Mouse (Mus musculus): ENCODE results near the gene Vwa8.

DNA sequence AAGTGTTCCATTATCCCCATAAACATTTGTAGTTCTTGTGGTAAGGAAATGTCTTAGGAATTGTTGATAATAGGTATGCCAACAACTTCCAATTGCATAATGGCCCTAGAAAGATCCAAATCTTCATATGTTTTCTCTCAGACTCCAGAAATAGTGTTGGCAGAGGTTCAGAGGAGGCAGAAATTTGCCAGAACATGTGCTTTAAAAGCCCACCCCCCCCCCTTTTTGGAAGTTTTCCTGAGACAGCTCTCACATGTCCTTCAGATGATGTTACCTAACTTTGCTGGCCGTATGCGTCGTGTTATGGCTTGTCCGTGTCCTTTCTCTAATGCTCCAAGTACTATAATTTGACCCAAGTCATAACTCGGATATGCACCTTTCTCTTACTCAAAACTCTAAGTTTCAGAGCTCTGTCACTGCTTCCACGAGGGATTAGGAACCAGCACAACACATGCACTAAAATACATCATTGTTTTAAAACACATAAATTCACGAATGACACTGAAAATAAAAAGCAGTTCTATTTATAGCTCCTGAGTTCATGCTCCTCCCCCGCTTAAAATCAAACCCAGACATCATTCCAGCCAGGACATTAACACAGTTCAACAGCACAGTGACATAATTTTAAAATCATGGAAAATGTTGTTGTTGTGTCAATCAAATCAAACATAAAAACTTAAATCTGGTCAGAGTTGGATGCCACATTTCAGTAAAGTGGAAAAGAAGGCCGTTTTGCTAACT is 227.9 kb downstream of the Vwa8 start:
- no peak for TF ChIP-seq CTCF (IDR thresholded peaks at IDR 0.05)
- no peak for TF ChIP-seq EP300 (IDR thresholded peaks at IDR 0.05)
